Mouse (Mus musculus) cerebellum, adult 11-12 months (tissue): ENCODE measurements at regions not wholly inside any gene's neighbourhood (a gene's known extent, or its start where the extent isn't known, plus 50 kb on each side); places are given as distances from the start of the nearest gene placed in this dataset.

Experiments used
- DNase-seq: peaks from one replicate; pipeline ENCODE4 v3.0.0; 2022

DNA sequence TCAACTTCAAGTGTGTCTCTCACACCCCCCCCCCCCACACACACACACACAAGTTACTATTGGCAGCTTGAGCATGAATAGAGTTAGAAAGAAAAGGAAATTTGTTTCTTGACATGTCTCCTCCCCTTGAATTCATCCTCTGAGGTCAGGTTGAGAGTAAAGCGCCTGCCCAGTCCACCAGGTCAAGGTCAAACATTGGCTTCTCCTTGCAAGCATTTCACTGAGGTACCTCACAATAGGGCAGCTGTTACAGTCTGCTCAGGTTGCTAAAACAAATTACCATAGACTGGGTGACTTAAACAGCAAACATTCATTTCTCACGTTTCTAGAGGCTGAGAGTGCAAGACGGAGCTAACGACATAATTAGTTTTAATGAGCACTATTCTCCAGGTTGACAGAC lies 344.2 kb downstream of the Galc start:
- no peak for DNase-seq

- DNase-seq, result no peak
Measured at GRCm38 (mm10) chr12:97912730-97913129, 346.5 kb downstream of the Galc start.

GRCm38 (mm10) chr12:97899266-97899665 lies 360.0 kb downstream of the Galc start:
- no peak for DNase-seq

DNA sequence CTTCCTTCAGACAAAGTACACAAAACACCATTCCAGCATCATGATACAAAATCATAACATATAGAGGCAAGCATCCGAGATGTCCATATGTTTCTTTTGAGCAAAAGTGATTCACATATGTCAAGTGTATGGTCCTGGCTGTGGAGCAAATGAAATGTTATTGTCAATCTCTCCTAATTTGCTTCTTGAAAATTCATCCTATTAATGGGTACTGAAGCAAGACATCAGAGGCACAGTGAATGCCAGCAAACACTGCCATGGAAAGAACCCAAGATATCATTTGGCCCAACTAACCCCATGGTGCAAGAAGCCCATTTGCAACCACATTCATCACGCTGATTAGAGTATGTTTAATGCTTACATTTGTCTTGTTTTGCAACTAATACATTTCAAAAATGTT lies 361.1 kb downstream of the Galc start:
- DNase-seq, result no peak

GRCm38 (mm10) chr12:97895981-97896380 lies 363.3 kb downstream of the Galc start:
- DNase-seq, result no peak

DNA sequence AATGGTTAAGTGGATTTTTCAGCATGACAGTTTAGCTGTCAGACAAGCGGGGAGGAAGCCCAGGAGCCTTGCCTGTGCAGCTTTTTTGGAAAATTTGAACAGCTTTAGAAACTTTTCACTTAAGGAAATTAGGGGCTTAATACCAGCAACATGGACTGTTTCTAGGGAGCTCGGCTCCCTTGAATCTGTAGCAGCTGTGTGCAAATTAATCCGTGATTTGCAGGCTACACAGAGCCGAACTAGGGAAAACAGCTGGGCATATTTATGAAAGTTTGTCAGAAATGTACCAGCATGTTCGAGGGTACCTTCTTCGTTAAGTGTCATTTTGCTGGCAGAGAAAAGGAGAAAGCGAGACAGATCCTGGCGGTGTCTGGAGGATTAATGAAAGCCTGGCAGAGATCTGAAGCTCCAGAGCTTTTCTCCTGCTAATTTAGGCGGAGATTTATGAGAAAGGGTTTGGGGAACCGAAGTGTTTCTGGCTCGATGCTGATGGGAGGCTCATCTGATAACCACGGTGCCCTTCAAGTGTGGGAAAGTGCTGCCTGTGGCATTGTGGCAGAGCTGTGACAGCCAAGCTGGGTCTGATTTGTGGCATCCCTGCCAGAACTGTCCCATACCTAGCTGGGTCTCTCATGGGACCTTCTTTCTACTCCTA lies 370.3 kb downstream of the Galc start:
- no peak for DNase-seq

DNA sequence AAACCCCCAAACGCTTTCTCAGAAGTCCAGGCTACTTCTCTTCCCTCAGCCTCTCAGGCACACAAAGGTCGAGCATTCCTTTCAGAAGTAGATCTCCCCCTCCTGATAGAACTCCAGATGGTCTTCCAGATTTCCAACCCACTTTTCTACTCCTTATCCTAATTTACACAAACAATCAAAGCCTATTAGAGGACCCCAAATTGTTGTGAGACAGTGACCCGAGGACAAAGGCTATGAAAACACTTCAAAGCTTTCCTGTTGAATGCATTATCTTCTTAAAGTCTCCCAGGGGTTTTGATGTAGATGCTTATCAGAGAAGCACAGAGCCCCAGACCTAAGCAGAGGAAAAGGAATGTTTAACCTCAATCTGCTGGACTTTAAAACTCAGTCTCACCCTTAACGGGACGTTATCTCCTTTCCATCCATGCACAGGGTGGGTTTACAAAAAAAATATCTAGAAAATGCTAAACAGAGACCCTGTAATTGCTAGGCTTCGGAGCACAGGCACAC lies 370.9 kb downstream of the Galc start:
- DNase-seq, result no peak

GRCm38 (mm10) chr12:97882439-97882838 lies 376.8 kb downstream of the Galc start:
- no peak for DNase-seq

GRCm38 (mm10) chr12:97872391-97872790 lies 386.9 kb downstream of the Galc start:
- peak; percentile 7 for DNase-seq

DNA sequence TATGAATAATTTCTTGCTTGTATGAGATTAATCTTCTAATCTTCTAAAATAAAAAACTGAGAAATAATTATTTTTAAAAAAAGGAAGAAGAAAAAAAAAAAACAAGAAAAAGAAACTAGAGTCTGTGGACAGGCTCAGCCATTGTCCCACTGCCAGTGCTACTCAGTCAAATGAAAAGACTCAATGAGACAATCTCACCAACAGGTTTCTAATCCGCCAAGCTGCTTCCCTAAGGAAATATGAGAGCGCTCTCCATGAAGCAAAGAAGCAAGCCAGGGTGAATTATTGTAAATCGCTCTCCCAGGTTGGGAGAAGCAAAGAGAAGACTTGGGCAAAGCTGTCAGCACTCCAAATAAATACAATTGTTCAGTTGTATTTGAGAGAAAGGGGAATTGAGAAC lies 396.3 kb downstream of the Galc start:
- no peak for DNase-seq

DNA sequence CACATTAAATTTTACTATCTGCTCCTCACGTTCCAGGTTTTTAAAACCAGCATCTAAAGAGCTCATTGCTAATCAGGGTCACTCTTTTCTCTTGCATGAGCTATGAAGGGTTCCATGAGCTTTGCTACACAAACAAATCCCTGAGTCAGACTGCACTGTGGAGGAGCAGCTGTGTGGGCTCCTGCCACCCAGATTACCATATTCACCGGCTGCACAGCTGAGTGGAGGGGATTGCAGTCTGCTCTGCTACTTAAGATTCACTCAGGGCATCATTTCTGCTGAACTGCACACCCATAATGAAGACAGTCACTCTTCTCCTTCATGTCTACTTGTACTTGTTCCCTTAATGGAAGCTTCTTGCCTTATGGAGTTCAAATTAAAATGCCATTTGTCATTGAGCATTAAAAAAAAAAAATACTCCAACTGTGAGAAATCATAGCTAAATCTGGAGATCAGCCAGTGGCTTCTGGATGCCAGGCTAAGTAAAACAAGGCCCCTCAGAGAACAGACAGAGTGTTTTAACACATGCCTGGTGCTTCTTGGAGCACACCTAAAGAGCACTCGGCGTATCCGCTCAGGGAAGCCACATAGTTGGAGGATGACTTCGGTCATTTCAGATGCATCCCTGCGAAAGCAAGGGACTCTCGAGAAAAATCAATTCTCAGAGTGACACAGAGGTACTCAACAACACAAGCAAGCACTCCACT lies 422.9 kb downstream of the Galc start:
- no peak for DNase-seq

GRCm38 (mm10) chr12:97793364-97794120 lies 465.7 kb downstream of the Galc start:
- DNase-seq, result no peak

DNA sequence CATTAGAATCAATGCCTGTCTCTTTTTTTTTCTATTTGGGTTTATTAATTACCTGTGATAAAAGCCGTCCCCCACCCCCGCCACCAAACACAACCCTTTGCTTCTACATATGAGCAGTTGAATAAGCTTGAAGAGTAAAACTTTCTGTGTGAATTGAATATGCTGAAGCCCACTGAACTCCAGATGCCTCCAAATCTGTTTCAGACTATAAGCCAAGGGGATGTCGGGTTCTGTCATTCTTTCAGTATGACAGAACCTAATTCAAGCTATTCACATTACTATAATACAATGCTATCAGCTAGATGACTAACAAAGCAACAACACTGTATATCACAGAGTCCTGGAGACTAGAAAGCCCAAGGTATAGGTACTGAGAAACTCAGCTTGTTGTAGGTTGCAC lies 475.8 kb downstream of the Galc start:
- no peak for DNase-seq

- no peak for DNase-seq
Measured at GRCm38 (mm10) chr12:97759116-97759515, 500.1 kb downstream of the Galc start.

DNA sequence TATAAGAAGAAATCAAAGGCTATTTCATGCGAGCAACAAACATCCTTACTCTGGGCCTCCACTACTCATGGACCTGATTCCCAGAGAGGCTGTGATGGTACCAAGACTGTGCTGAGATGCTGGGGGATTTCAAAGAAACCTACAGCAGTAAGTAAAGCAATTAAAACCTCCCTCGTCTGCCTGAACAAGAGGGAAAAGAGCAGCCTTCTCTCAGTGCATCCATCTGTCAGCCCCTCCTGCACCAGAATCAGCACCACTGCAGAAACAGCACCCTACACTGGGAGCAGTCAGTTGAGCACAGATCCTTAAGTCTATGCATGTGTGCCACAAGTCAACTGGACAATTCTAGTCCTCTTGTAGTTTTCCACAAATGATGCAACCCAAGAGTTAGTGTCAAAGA lies 500.6 kb downstream of the Galc start:
- DNase-seq, result no peak

GRCm38 (mm10) chr12:97750166-97750565 lies 509.1 kb downstream of the Galc start:
- no peak for DNase-seq

DNA sequence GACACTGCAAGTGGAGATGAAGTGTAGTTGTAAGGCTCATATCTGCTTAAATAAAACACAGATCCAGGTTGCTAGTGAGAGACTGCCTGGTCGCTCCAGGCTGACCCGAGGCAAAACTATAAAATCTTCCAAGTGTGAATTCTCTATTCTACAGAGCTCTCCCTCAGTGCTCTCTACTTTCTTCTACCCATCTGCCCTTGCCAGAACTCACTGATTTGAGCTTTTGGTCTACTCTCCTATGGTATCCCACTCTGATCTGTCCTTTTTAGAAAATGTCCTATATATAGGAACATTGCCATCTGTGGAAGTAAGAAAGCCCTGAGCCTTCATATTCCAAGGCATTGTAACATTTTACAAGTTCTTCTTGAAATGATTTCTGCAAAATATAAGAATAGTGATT lies 518.3 kb downstream of the Galc start:
- DNase-seq, result no peak

DNA sequence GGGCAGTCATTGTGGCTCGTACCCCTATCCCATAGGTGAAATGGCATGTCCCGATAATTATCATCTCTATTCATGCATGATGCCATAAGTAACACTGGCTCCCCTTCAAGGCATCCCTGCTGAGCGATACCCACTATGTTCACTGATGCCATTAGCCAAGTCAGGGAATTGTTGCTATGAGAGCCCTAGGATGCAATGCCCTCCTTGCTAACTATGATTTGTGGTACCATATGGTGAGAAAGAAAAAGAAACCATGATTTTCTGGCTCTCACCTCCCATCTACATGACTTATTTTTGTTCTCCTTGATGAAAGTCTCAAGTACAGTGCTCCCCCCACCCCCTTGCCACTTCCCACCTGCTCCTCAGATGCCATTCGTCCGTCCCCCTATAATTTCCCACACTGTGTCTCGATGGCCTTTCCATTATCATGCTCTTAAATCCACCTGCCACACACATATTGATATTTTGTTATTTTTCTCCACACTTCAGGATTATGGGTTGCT lies 527.1 kb downstream of the Galc start:
- no peak for DNase-seq

- DNase-seq, result no peak
Measured at GRCm38 (mm10) chr12:97720554-97720953, 538.7 kb downstream of the Galc start.

GRCm38 (mm10) chr12:97717812-97718211 lies 541.4 kb downstream of the Galc start:
- DNase-seq, result no peak
